Mouse (Mus musculus): ENCODE measurements at regions not wholly inside any gene's neighbourhood (a gene's known extent, or its start where the extent isn't known, plus 50 kb on each side); places are given as distances from the start of the nearest gene placed in this dataset.

DNA sequence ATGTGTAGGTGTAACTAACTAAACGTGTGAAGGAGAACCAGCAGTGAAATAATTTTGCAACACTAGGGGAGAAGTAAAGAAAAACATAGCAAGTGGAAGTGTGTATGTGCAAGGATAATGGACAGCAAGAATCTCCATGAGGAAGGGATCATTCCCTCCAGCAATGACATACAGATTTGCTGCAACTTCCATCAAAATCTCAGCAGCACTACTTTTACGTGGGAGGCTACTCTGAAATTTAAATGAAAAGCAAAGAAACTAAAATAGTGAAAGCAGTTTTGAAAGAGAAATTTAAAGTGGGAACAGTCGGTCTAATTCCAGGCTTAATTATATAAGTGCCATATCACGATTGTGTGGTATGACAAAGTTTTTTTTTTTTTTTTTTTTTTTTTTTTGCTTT, 890.0 kb downstream of the Poteg start:
- TF ChIP-seq CTCF (IDR thresholded peaks at IDR 0.05; ENCODE audit: low read depth), result no peak
- no peak for TF ChIP-seq EP300 (optimal IDR thresholded peaks at IDR 0.05)

Measured in stomach, postnatal 0 days (tissue).